Mouse (Mus musculus) heart, embryonic 15.5 days (tissue): ENCODE measurements around the gene Mettl7b. TPM values are rescaled to one million over a fixed set of nuclear protein-coding genes. Genes with fewer than 3 reads are reported as not detected.
A peak's percentile ranks its signal among the peaks of the same experiment; 100 is the strongest.

ENCODE experiments used
- ATAC-seq: fragments of 200-750 bp; cut with Nextera tagmentation; replicated peaks from 2 replicates; pipeline ENCODE4 v1.8.0; 2017; ENCODE audit warnings: low read depth, moderate TSS enrichment; ENCODE audit not compliant: insufficient number of reproducible peaks, insufficient read depth, low FRiP score
- H3K27ac ChIP-seq: fragments of 300-500 bp; sonication (generic); 2 replicates; pipeline ENCODE4 v1.5.1; 2015; ENCODE audit warnings: mild to moderate bottlenecking, inconsistent platforms
- H3K27me3 ChIP-seq: fragments of 300-500 bp; sonication (generic); 2 replicates; pipeline ENCODE4 v1.6.1; 2015; ENCODE audit warnings: inconsistent platforms
- H3K36me3 ChIP-seq: fragments of 300-500 bp; sonication (generic); 2 replicates; pipeline ENCODE4 v1.6.1; 2015; ENCODE audit warnings: mild to moderate bottlenecking, inconsistent platforms
- H3K4me1 ChIP-seq: fragments of 300-500 bp; sonication (generic); replicated peaks from 2 replicates; pipeline ENCODE4 v1.6.1; 2015; ENCODE audit warnings: inconsistent platforms
- H3K4me2 ChIP-seq: fragments of 300-500 bp; sonication (generic); 2 replicates; pipeline ENCODE4 v1.6.1; 2015; ENCODE audit warnings: inconsistent platforms, mild to moderate bottlenecking, moderate library complexity
- H3K4me3 ChIP-seq: fragments of 300-500 bp; sonication (generic); 2 replicates; pipeline ENCODE4 v1.5.1; 2015; ENCODE audit warnings: mild to moderate bottlenecking, inconsistent platforms
- H3K9ac ChIP-seq: fragments of 300-500 bp; sonication (generic); 2 replicates; pipeline ENCODE4 v1.6.1; 2015; ENCODE audit warnings: mild to moderate bottlenecking, inconsistent platforms
- H3K9me3 ChIP-seq: fragments of 300-500 bp; sonication (generic); replicated peaks from 2 replicates; pipeline ENCODE4 v1.6.1; 2016; ENCODE audit warnings: inconsistent platforms
- WGBS: fragments of 180-500 bp; shearing (Covaris S2); methylation state at CpG from one replicate; pipeline ENCODE4 v1.1.7; 2015; ENCODE audit warnings: mixed read lengths; 5-methylcytosine and 5-hydroxymethylcytosine counted together
- polyA plus RNA-seq: library from polyadenylated mRNA; unstranded; fragments of >200 nt; fragmentation: Nextera tagmentation; extraction: Ambion mirVana; gene quantifications from 2 replicates; pipeline ENCODE4 v1.2.1, GENCODE M21; 2015

Mettl7b gene
- polyA plus RNA-seq, 1 experiment from 2014 or later = not detected

DNA sequence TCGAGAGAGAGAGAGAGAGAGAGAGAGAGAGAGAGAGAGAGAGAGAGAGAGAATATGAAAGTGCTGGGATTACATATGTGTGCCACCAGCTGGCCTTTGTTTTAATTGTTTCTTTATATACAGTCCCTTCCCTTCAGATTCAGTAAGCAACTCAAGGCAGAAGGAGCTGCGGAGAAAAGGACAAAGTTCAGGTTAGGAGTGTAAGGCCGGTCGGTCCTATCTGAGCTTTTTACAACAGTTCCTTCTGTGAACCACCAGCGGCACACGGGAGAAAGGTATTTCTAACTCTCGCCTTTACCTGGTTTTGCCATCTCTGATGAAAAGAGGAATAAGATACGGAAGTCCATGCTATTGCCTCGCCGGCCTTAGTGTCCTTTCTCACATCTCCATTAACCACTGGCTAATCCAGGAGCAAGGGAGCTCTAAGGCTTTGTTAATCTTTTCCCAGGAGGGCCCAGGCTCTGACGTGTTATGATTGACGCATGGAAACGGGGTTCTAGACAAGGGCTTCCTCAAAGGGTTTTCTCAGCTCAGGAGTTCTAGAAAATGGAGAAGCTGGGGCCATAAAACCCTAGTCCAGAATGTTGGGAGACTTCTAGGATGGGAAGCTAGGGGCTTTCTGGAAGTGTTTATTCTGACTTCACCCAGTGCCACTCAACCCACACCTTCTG lies 51.9 kb downstream of the Mettl7b start:
- Histone ChIP-seq H3K27ac (peak overlapping the region; percentile 97), H3K36me3 (peaks cover 10% of the 10 kb centered on the region), H3K9ac (peak overlapping the region; percentile 97), H3K4me3 (peak overlapping the region; percentile 97), H3K27me3 (no peaks in the 10 kb centered on the region), H3K9me3 (no peaks in the 10 kb centered on the region), H3K4me2 (peak overlapping the region; percentile 78), H3K4me1 (peaks cover 31% of the 10 kb centered on the region)
- 0 out of 2 replicates have a peak, but pooled peaks have one; percentile 3 for ATAC-seq
- WGBS = 61% methylated on average over 13 of the region's 13 CpGs

Other genes starting within 250 kb of the Mettl7b start
- gene Dgka, start 216.1 kb downstream of the Mettl7b start, polyA plus RNA-seq = 5.4 and 10.1 TPM in 2 replicates
- gene Pym1, start 213.1 kb downstream of the Mettl7b start, polyA plus RNA-seq = 15.4 and 23.2 TPM in 2 replicates
- gene Mmp19, start 170.1 kb downstream of the Mettl7b start, polyA plus RNA-seq = 1.6 and 2.5 TPM in 2 replicates
- 35.2 and 42.5 TPM in 2 replicates for gene Dnajc14, start 156.9 kb downstream of the Mettl7b start, polyA plus RNA-seq
- 14.9 and 18.8 TPM in 2 replicates for gene Tmem198b, start 156.6 kb downstream of the Mettl7b start, polyA plus RNA-seq
- 145 and 168 TPM in 2 replicates for gene Sarnp, start 143.7 kb downstream of the Mettl7b start, polyA plus RNA-seq
- 34.3 and 42.6 TPM in 2 replicates for gene Ormdl2, start 139.3 kb downstream of the Mettl7b start, polyA plus RNA-seq
- gene Gdf11, start 69.3 kb downstream of the Mettl7b start, polyA plus RNA-seq = 2.8 and 2.9 TPM in 2 replicates
- 420 and 427 TPM in 2 replicates for gene Cd63, start 60.0 kb downstream of the Mettl7b start, polyA plus RNA-seq
- gene Rdh5, start 38.1 kb downstream of the Mettl7b start, polyA plus RNA-seq = 10.5 and 11.8 TPM in 2 replicates
- gene Bloc1s1, start 37.0 kb downstream of the Mettl7b start, polyA plus RNA-seq = 208 and 212 TPM in 2 replicates
- 7.0 and 8.1 TPM in 2 replicates for gene Itga7, start 27.2 kb downstream of the Mettl7b start, polyA plus RNA-seq
- gene Olfr9, start 28.4 kb upstream of the Mettl7b start, polyA plus RNA-seq = not detected in 2 replicates
- gene Olfr763, start 49.8 kb upstream of the Mettl7b start, polyA plus RNA-seq = not detected in 2 replicates
- not detected in 2 replicates for gene Olfr764-ps1, start 78.9 kb upstream of the Mettl7b start, polyA plus RNA-seq
- not detected in 2 replicates for gene Olfr765, start 89.0 kb upstream of the Mettl7b start, polyA plus RNA-seq
- not detected in 2 replicates for gene Olfr766-ps1, start 108.0 kb upstream of the Mettl7b start, polyA plus RNA-seq
- gene Olfr767, start 121.9 kb upstream of the Mettl7b start, polyA plus RNA-seq = not detected in 2 replicates
- gene Olfr768, start 138.4 kb upstream of the Mettl7b start, polyA plus RNA-seq = not detected in 2 replicates
- not detected in 2 replicates for gene Olfr769, start 156.9 kb upstream of the Mettl7b start, polyA plus RNA-seq
- gene Olfr770, start 178.0 kb upstream of the Mettl7b start, polyA plus RNA-seq = not detected in 2 replicates
- gene Olfr771, start 203.8 kb upstream of the Mettl7b start, polyA plus RNA-seq = not detected in 2 replicates
- not detected in 2 replicates for gene Olfr772, start 216.9 kb upstream of the Mettl7b start, polyA plus RNA-seq
- gene Olfr773, start 226.4 kb upstream of the Mettl7b start, polyA plus RNA-seq = not detected in 2 replicates